Mouse (Mus musculus): ENCODE measurements around the gene Gm12394.
"Not testable (repeated sequence)": the region's sequence is repeated elsewhere in the genome, so short reads cannot be mapped to it uniquely, and the experiment has no call there.

- not testable (repeated sequence) for TF ChIP-seq CTCF (IDR thresholded peaks at IDR 0.05; ENCODE audit: insufficient read depth, low read length); POLR2A (IDR thresholded peaks at IDR 0.05; ENCODE audit: borderline replicate concordance, extremely low read depth, low read depth, low read length)
Measured at GRCm38 (mm10) chr4:42860483-42860882, 3.9 kb upstream of the Gm12394 start.

Data from lung, adult 2 months (tissue).